Mouse (Mus musculus): Measurements from ENCODE around the gene Ppm1g.

DNA sequence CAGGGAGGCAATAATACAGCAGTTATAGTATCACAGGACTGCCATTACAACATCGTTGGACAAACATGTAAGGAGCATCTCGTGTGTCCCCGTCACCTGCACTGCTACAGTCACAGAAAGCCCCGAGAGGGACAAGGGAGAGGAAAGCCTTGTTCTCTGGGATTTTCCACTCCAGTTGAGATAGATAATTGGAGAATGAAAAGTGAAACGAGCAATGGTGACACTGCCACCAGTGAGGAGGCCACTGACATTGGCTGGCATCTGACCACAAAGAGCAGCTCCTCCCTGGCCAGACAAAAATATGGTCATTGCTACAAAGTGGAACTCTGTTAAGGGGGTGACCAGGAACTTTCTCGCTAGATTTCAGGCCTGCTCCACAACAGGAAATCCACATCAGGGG, 47.2 kb upstream of the Ppm1g start:
- no peak for TF ChIP-seq CTCF (conservative IDR thresholded peaks at IDR 0.05; ENCODE audit: low read length)
- TF ChIP-seq POU5F1 (IDR thresholded peaks at IDR 0.05; ENCODE audit: borderline replicate concordance, low read length) = no peak
